Mouse (Mus musculus) kidney, postnatal 0 days (tissue): Measurements from ENCODE around the gene Bicral. TPM values are rescaled to one million over a fixed set of nuclear protein-coding genes. Genes with fewer than 3 reads are reported as not detected.
"Not testable (repeated sequence)": the region's sequence is repeated elsewhere in the genome, so short reads cannot be mapped to it uniquely, and the experiment has no call there.

Experiments
- ATAC-seq: fragments of 200-750 bp; cut with Nextera tagmentation; replicated peaks from 2 replicates; pipeline ENCODE4 v1.8.0; 2017; ENCODE audit warnings: low read depth, moderate number of reproducible peaks, moderate TSS enrichment, moderate library complexity; ENCODE audit not compliant: low FRiP score
- DNase-seq: peaks from one replicate; pipeline ENCODE4 v3.0.0-alpha.2; 2016; ENCODE audit warnings: low spot score
- H3K27ac ChIP-seq: fragments of 300-500 bp; sonication (generic); 2 replicates; pipeline ENCODE4 v1.5.1; 2014; ENCODE audit warnings: mild to moderate bottlenecking
- H3K27me3 ChIP-seq: fragments of 300-500 bp; sonication (generic); 2 replicates; pipeline ENCODE4 v1.6.1; 2014; ENCODE audit warnings: low read length, mixed read lengths; ENCODE audit not compliant: insufficient read depth
- H3K36me3 ChIP-seq: fragments of 300-500 bp; sonication (generic); 2 replicates; pipeline ENCODE4 v1.6.1; 2014; ENCODE audit warnings: low read length, mixed read lengths; ENCODE audit not compliant: insufficient read depth
- H3K4me1 ChIP-seq: fragments of 300-500 bp; sonication (generic); replicated peaks from 2 replicates; pipeline ENCODE4 v1.6.1; 2014; ENCODE audit warnings: antibody characterized with exemption, low read length, mixed read lengths; ENCODE audit not compliant: insufficient read depth
- H3K4me2 ChIP-seq: fragments of 300-500 bp; sonication (generic); 2 replicates; pipeline ENCODE4 v1.6.1; 2014; ENCODE audit warnings: mild to moderate bottlenecking, low read length, moderate library complexity, mixed read lengths
- H3K4me3 ChIP-seq: fragments of 300-500 bp; sonication (generic); replicated peaks from 2 replicates; pipeline ENCODE4 v1.5.1; 2014; ENCODE audit warnings: low read depth, low read length
- H3K9ac ChIP-seq: fragments of 300-500 bp; sonication (generic); 2 replicates; pipeline ENCODE4 v1.6.1; 2014; ENCODE audit warnings: low read depth, low read length
- H3K9me3 ChIP-seq: fragments of 300-500 bp; sonication (generic); replicated peaks from 2 replicates; pipeline ENCODE4 v1.6.1; 2016; ENCODE audit warnings: low read length, inconsistent platforms, mixed read lengths
- CTCF ChIP-seq: IDR thresholded peaks from 2 replicates; pipeline ENCODE4 v1.5.1; 2016; ENCODE audit warnings: antibody characterized with exemption, low read depth, mild to moderate bottlenecking, moderate library complexity
- WGBS: fragments of 180-500 bp; shearing (Covaris S2); extraction: QIAGEN DNeasy Blood & Tissue Kit; methylation state at CpG from one replicate; pipeline ENCODE4 v1.1.7; 2014; 5-methylcytosine and 5-hydroxymethylcytosine counted together
- polyA plus RNA-seq: library from polyadenylated mRNA; unstranded; fragments of >200 nt; fragmentation: Nextera tagmentation; extraction: Ambion mirVana; gene quantifications from 2 replicates; pipeline ENCODE4 v1.2.1, GENCODE M21; 2015

The Bicral gene
- polyA plus RNA-seq, 1 experiment from 2014 or later = 4.1 TPM

- no peak for DNase-seq
- no peaks in the 10 kb centered on the region for H3K9me3 ChIP-seq
- TF ChIP-seq CTCF = no peak
- H3K4me3 ChIP-seq = no peak overlapping the region
- no peak for ATAC-seq
- 68% methylated on average over 10 of the region's 10 CpGs for WGBS
- H3K27me3 ChIP-seq = no peaks in the 10 kb centered on the region
- H3K4me2 ChIP-seq = no peak overlapping the region
- H3K27ac ChIP-seq = no peak overlapping the region
- no peak overlapping the region for H3K9ac ChIP-seq
- H3K36me3 ChIP-seq = peaks cover 26% of the 10 kb centered on the region
- H3K4me1 ChIP-seq = no peaks in the 10 kb centered on the region
These were observed 58.6 kb downstream of the Bicral start for GRCm38 (mm10) chr17:46799680-46800079.

- Histone ChIP-seq H3K9me3 (no peaks in the 10 kb centered on the region), H3K4me3 (no peak overlapping the region), H3K27ac (no peak overlapping the region), H3K36me3 (peaks cover 25% of the 10 kb centered on the region), H3K9ac (no peak overlapping the region), H3K27me3 (no peaks in the 10 kb centered on the region), H3K4me2 (no peak overlapping the region), H3K4me1 (no peaks in the 10 kb centered on the region)
- WGBS = 45% methylated on average over 4 of the region's 8 CpGs
- ATAC-seq (no peak), DNase-seq (peak; percentile 11)
- no peak for TF ChIP-seq CTCF
These were observed 60.9 kb downstream of the Bicral start for GRCm38 (mm10) chr17:46797386-46797785.

- Histone ChIP-seq H3K9me3 (no peaks in the 10 kb centered on the region), H3K4me2 (no peak overlapping the region), H3K9ac (no peak overlapping the region), H3K27me3 (no peaks in the 10 kb centered on the region), H3K4me3 (no peak overlapping the region), H3K36me3 (peaks cover 23% of the 10 kb centered on the region), H3K27ac (no peak overlapping the region), H3K4me1 (no peaks in the 10 kb centered on the region)
- ATAC-seq = no peak
- whole genome bisulfite sequencing = 81% methylated on average over 4 of the region's 4 CpGs
- no peak for DNase-seq
- TF ChIP-seq CTCF = no peak
These were observed 61.5 kb downstream of the Bicral start for GRCm38 (mm10) chr17:46796743-46797142.

GRCm38 (mm10) chr17:46792963-46793362, 65.3 kb downstream of the Bicral start:
- H3K27me3 ChIP-seq = no peaks in the 10 kb centered on the region
- H3K4me1 ChIP-seq = no peaks in the 10 kb centered on the region
- H3K9me3 ChIP-seq = no peaks in the 10 kb centered on the region
- no peak overlapping the region for H3K27ac ChIP-seq
- ATAC-seq (no peak), DNase-seq (no peak)
- no peaks in the 10 kb centered on the region for H3K36me3 ChIP-seq
- TF ChIP-seq CTCF = no peak; the same call in 1 of the 2 replicates
- no peak overlapping the region for H3K9ac ChIP-seq
- no peak overlapping the region for H3K4me2 ChIP-seq
- 82% methylated on average over 2 of the region's 2 CpGs for WGBS
- no peak overlapping the region for H3K4me3 ChIP-seq

DNA sequence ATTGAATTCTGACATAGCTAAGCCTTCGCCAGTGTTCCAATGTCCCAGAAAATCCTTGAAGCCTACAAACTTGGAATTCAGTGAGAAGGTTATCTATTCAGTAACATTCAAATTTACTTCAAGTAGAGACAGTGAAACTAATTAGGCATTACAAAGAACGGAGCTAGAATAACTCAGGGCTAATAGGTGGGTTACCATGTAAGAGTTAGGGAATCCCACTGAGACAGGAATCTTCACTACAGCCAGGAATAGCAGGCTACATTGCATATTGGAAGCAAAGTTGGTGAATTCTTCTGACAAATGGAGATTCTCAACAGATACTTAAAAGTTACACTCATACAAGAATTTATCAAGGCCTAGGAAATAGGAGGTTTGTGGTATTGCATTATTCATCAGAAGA, 70.3 kb downstream of the Bicral start:
- not testable (repeated sequence) for H3K27ac ChIP-seq, H3K4me2 ChIP-seq, H3K9me3 ChIP-seq, H3K27me3 ChIP-seq, H3K4me3 ChIP-seq, H3K9ac ChIP-seq, DNase-seq, ATAC-seq, H3K36me3 ChIP-seq, H3K4me1 ChIP-seq
- whole genome bisulfite sequencing = 54% methylated on average over 2 of the region's 2 CpGs

GRCm38 (mm10) chr17:46786952-46787351, 71.3 kb downstream of the Bicral start:
- Histone ChIP-seq H3K36me3 (no peaks in the 10 kb centered on the region), H3K9ac (no peak overlapping the region), H3K27ac (no peak overlapping the region), H3K9me3 (no peaks in the 10 kb centered on the region), H3K4me3 (no peak overlapping the region), H3K4me1 (no peaks in the 10 kb centered on the region), H3K4me2 (no peak overlapping the region), H3K27me3 (no peaks in the 10 kb centered on the region)
- no peak for TF ChIP-seq CTCF
- ATAC-seq (no peak), DNase-seq (no peak)
- 90% methylated on average over 5 of the region's 5 CpGs for WGBS

DNA sequence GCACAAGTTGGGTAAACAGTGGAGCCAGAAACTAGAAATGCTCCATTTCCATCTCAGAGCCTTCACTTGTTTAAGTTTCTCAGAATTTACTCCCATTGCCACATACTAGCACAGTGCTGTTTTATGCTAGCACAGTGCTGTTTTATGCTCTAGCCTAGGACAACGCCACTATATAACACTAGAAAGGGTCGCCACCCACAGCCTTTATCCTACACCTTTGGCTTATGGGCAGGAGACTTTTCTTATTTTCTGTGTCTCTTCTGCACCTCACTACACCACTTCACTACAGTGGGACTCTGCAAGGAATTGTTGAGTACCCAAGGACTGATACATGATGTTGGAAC, 75.1 kb downstream of the Bicral start:
- peak overlapping the region; percentile 62 for H3K4me3 ChIP-seq
- peak overlapping the region; percentile 61; the same call in 1 of the 2 replicates for H3K9ac ChIP-seq
- ATAC-seq = no peak
- no peaks in the 10 kb centered on the region for H3K27me3 ChIP-seq
- 0 out of 2 replicates have a peak, but pooled peaks cover 3% of the 10 kb centered on the region for H3K4me1 ChIP-seq
- peak overlapping the region; percentile 82 for H3K27ac ChIP-seq
- H3K4me2 ChIP-seq = peak overlapping the region; percentile 66
- H3K36me3 ChIP-seq = peaks cover 18% of the 10 kb centered on the region
- no peak for TF ChIP-seq CTCF
- no peak for DNase-seq
- 81% methylated on average over 2 of the region's 2 CpGs for WGBS
- H3K9me3 ChIP-seq = no peaks in the 10 kb centered on the region
